In genomic region chr17:24506332-24507070, GRCm38 (mm10) we compare ENCODE assay signal across 7 mouse cellular contexts. TPM values are rescaled to one million over a fixed set of nuclear protein-coding genes. Genes with fewer than 3 reads are reported as not detected.
A peak's percentile ranks its signal among the peaks of the same experiment; 100 is the strongest.
DNase-seq lines count a peak whose midpoint lies in the region; ATAC-seq and TF ChIP-seq lines count a peak whose summit lies in the region.

No protein-coding gene starts in this region.

- H3K36me3 ChIP-seq in liver, embryonic 11.5 days (ENCODE audit: control insufficient read depth, insufficient read depth, low read length): peaks cover 20% of the 10 kb centered on the region
- peaks cover 20% of the 10 kb centered on the region for H3K36me3 ChIP-seq in liver, embryonic 14.5 days (replicated peaks; ENCODE audit: control insufficient read depth, insufficient read depth, low read depth)
- H3K36me3 ChIP-seq in small intestine, adult 2 months (ENCODE audit: control insufficient read depth, insufficient read depth, low read length): peaks cover 26% of the 10 kb centered on the region

- H3K4me1 ChIP-seq in liver, embryonic 11.5 days (replicated peaks; ENCODE audit: control insufficient read depth, insufficient read depth, low read length): peaks cover 10% of the 10 kb centered on the region
- H3K4me1 ChIP-seq in liver, embryonic 14.5 days (replicated peaks; ENCODE audit: control insufficient read depth in 2 of 2, insufficient read depth in 2 of 2, low read length in 1 of 2): no peaks in the 10 kb centered on the region
- peaks cover 15% of the 10 kb centered on the region for H3K4me1 ChIP-seq in small intestine, adult 2 months (ENCODE audit: control insufficient read depth, insufficient read depth, insufficient read length, low read length)

- TF ChIP-seq EP300 in liver, embryonic 14.5 days (IDR thresholded peaks at IDR 0.05; ENCODE audit: low read depth): no peak

- TF ChIP-seq CTCF in liver, embryonic 14.5 days (IDR thresholded peaks at IDR 0.05; ENCODE audit: low read depth): no peak
- TF ChIP-seq CTCF in small intestine, adult 2 months (IDR thresholded peaks at IDR 0.05; ENCODE audit: extremely low read depth, insufficient read length, insufficient replicate concordance, low read depth, low read length): no peak

- H3K27ac ChIP-seq in liver, embryonic 11.5 days (ENCODE audit: low read depth, low read length): no peak overlapping the region
- no peak overlapping the region for H3K27ac ChIP-seq in liver, embryonic 14.5 days
- no peak overlapping the region for H3K27ac ChIP-seq in small intestine, adult 2 months (ENCODE audit: insufficient read depth, low read depth, low read length)

- DNase-seq in liver, embryonic 11.5 days (ENCODE audit: low spot score): peak; percentile 47
- no peak for DNase-seq in liver
- peak; percentile 20 for DNase-seq in embryo, embryonic 10 days (ENCODE audit: low spot score)
- DNase-seq in heart, postnatal 10 days: peak; percentile 34 to 36
- DNase-seq in liver, embryonic 14.5 days (ENCODE audit: low read depth in 3 of 3, low spot score in 3 of 3): no peak
- no peak for DNase-seq in kidney, postnatal 10 days

- peak overlapping the region; percentile 56 for H3K4me2 ChIP-seq in liver, embryonic 11.5 days
- peak overlapping the region; percentile 44 for H3K4me2 ChIP-seq in liver, embryonic 14.5 days (ENCODE audit: low read depth)

- WGBS in liver, embryonic 11.5 days: 31% methylated on average over 36 of the region's 36 CpGs
- 38% methylated on average over 36 of the region's 36 CpGs for WGBS in liver, embryonic 14.5 days (ENCODE audit: insufficient replicate concordance)
- WGBS in small intestine, adult 2 months: 36% methylated on average over 36 of the region's 36 CpGs

- peak overlapping the region; percentile 30 for H3K4me3 ChIP-seq in liver, embryonic 11.5 days (ENCODE audit: low read depth, low read length)
- peak overlapping the region in 1 of 2 experiments; percentile 16; a peak in 1 of 4 replicates for H3K4me3 ChIP-seq in liver, embryonic 14.5 days (ENCODE audit: insufficient read depth in 1 of 2, low read depth in 2 of 2, low read length in 2 of 2)
- H3K4me3 ChIP-seq in small intestine, adult 2 months (ENCODE audit: low read depth, low read length): peak overlapping the region; percentile 21; the same call in 1 of the 2 replicates

- H3K9me3 ChIP-seq in liver, embryonic 11.5 days (ENCODE audit: control insufficient read depth, low read length): no peaks in the 10 kb centered on the region
- H3K9me3 ChIP-seq in liver, embryonic 14.5 days (ENCODE audit: control insufficient read depth, low read length): no peaks in the 10 kb centered on the region

- intact Hi-C loops in heart, postnatal 10 days (cut with DNase I): no loop called here

- TF ChIP-seq POLR2A in small intestine, adult 2 months (IDR thresholded peaks at IDR 0.05; ENCODE audit: low read depth, low read length): no peak

- ATAC-seq in liver, embryonic 11.5 days (replicated peaks; ENCODE audit: low FRiP score): peak; percentile 23; the same call in 1 of the 2 replicates
- ATAC-seq in liver, embryonic 14.5 days (ENCODE audit: insufficient read depth): peak; percentile 31; the same call in 1 of the 2 replicates

- no peaks in the 10 kb centered on the region for H3K27me3 ChIP-seq in liver, embryonic 11.5 days (replicated peaks; ENCODE audit: control insufficient read depth, insufficient read depth, low read length)
- no peaks in the 10 kb centered on the region for H3K27me3 ChIP-seq in liver, embryonic 14.5 days (ENCODE audit: control insufficient read depth, insufficient read depth, low read length)
- no peaks in the 10 kb centered on the region for H3K27me3 ChIP-seq in small intestine, adult 2 months (ENCODE audit: control insufficient read depth, insufficient read depth, low read length)

- peak overlapping the region; percentile 17; the same call in 1 of the 2 replicates for H3K9ac ChIP-seq in liver, embryonic 11.5 days (ENCODE audit: low read depth, low read length)
- H3K9ac ChIP-seq in liver, embryonic 14.5 days (replicated peaks): no peak overlapping the region

RNA-seq across cellular contexts. Expression of gene Caskin1, which starts 18.1 kb away (rescaled TPM):
- polyA plus RNA-seq in liver, embryonic 11.5 days (2014; fragmentation: Nextera tagmentation; extraction: Ambion mirVana): 0.47 and 0.56 TPM in 2 replicates
- total RNA-seq in heart, postnatal 10 days (2021): under 1 TPM; 0.48 to 0.52 TPM
- 0.09 and 0.11 TPM in 2 replicates for polyA plus RNA-seq in liver, embryonic 14.5 days (2012; rRNA removed)
- polyA plus RNA-seq in liver, embryonic 14.5 days (2014; fragmentation: Nextera tagmentation; extraction: Ambion mirVana): 0.08 TPM in 2 replicates
- 0.50 and 0.77 TPM in 2 replicates for polyA plus RNA-seq in small intestine, adult 2 months (2012; rRNA removed)

RNA-seq across cellular contexts. Expression of gene Traf7, which starts 21.2 kb away (rescaled TPM):
- 81.0 and 90.7 TPM in 2 replicates for polyA plus RNA-seq in liver, embryonic 11.5 days (2014; fragmentation: Nextera tagmentation; extraction: Ambion mirVana)
- total RNA-seq in heart, postnatal 10 days (2021): 10 to 100 TPM; 75.9 to 77.9 TPM
- polyA plus RNA-seq in liver, embryonic 14.5 days (2012; rRNA removed): 55.4 and 64.2 TPM in 2 replicates
- 25.6 and 29.4 TPM in 2 replicates for polyA plus RNA-seq in liver, embryonic 14.5 days (2014; fragmentation: Nextera tagmentation; extraction: Ambion mirVana)
- polyA plus RNA-seq in small intestine, adult 2 months (2012; rRNA removed): 75.8 and 113 TPM in 2 replicates

RNA-seq across cellular contexts. Expression of gene Rab26, which starts 27.5 kb away (rescaled TPM):
- polyA plus RNA-seq in liver, embryonic 11.5 days (2014; fragmentation: Nextera tagmentation; extraction: Ambion mirVana): 2.0 and 2.4 TPM in 2 replicates
- under 1 TPM; 0.32 to 0.45 TPM for total RNA-seq in heart, postnatal 10 days (2021)
- 0.21 and 0.28 TPM in 2 replicates for polyA plus RNA-seq in liver, embryonic 14.5 days (2012; rRNA removed)
- 0.95 and 1.0 TPM in 2 replicates for polyA plus RNA-seq in liver, embryonic 14.5 days (2014; fragmentation: Nextera tagmentation; extraction: Ambion mirVana)
- 1.2 and 6.1 TPM in 2 replicates for polyA plus RNA-seq in small intestine, adult 2 months (2012; rRNA removed)

RNA-seq across cellular contexts. Expression of gene Mlst8, which starts 27.6 kb away (rescaled TPM):
- polyA plus RNA-seq in liver, embryonic 11.5 days (2014; fragmentation: Nextera tagmentation; extraction: Ambion mirVana): 22.3 TPM in 2 replicates
- total RNA-seq in heart, postnatal 10 days (2021): 10 to 100 TPM; 11.6 to 12.9 TPM
- polyA plus RNA-seq in liver, embryonic 14.5 days (2012; rRNA removed): 13.5 and 18.5 TPM in 2 replicates
- 9.6 and 11.2 TPM in 2 replicates for polyA plus RNA-seq in liver, embryonic 14.5 days (2014; fragmentation: Nextera tagmentation; extraction: Ambion mirVana)
- 16.9 and 33.7 TPM in 2 replicates for polyA plus RNA-seq in small intestine, adult 2 months (2012; rRNA removed)

RNA-seq across cellular contexts. Expression of gene Bricd5, which starts 32.8 kb away (rescaled TPM):
- polyA plus RNA-seq in liver, embryonic 11.5 days (2014; fragmentation: Nextera tagmentation; extraction: Ambion mirVana): 0.25 and 0.26 TPM in 2 replicates
- under 1 TPM in 1 of 2 experiments, not detected in 1; 0.26 TPM for total RNA-seq in heart, postnatal 10 days (2021)
- polyA plus RNA-seq in liver, embryonic 14.5 days (2012; rRNA removed): 0.29 and 0.30 TPM in 2 replicates
- 0.23 TPM in 1 of 2 replicates, not detected in the other for polyA plus RNA-seq in liver, embryonic 14.5 days (2014; fragmentation: Nextera tagmentation; extraction: Ambion mirVana)
- polyA plus RNA-seq in small intestine, adult 2 months (2012; rRNA removed): 0.77 and 2.3 TPM in 2 replicates

Comparison
In these comparisons a context has a peak if more than half of its experiments do, and no peak if none do; other contexts are left out.
1. DNase-seq: peak in liver, embryonic 11.5 days (single experiment), embryo, embryonic 10 days (single experiment) and heart, postnatal 10 days (2 of 2); none in liver (single experiment), liver, embryonic 14.5 days (0 of 3) and kidney, postnatal 10 days (single experiment).